ENCODE assay signal across 9 mouse cellular contexts in the genomic region with DNA sequence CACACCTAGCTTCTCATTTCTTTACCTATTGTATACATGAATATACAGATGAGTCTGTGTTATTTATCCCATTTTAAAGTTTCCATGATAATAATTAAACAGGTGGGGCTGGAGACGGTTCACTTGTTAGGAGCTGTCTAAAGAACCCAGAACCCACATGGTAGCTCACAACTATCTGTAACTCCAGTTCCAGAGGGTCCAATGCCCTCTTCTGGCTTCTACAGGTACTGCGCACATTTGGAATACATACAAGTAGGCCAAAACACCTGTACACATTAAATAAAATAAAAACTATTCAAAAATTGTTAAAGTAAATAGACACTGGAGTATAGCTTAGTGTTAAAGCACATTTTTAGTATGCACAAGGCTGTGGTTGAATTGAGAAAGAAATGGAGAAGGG. TPM values are rescaled to one million over a fixed set of nuclear protein-coding genes. Genes with fewer than 3 reads are reported as not detected.
DNase-seq lines count a peak whose midpoint lies in the region; ATAC-seq lines count a peak whose summit lies in the region.
"Had no signal": no experiment of that assay in that cellular context is flagged by ENCODE, and none has a peak within 500 bp of the region (broad histone marks: within the 10 kb centered on the region; RNA-seq: fewer than 3 reads in every experiment).

No protein-coding gene starts in this region.

- intact Hi-C loops in gastrocnemius, postnatal 14 days (cut with DNase I; ENCODE audit: low total_unique reads), result no loop called here

- no peak overlapping the region for H3K9ac ChIP-seq in neural tube, embryonic 15.5 days (replicated peaks)

- no peaks in the 10 kb centered on the region for H3K27me3 ChIP-seq in neural tube, embryonic 15.5 days (replicated peaks)

- H3K9me3 ChIP-seq in neural tube, embryonic 15.5 days (replicated peaks), result no peaks in the 10 kb centered on the region

- H3K4me1 ChIP-seq in neural tube, embryonic 15.5 days, result 0 out of 2 replicates have a peak, but pooled peaks cover 4% of the 10 kb centered on the region

- 70% methylated on average over 2 of the region's 2 CpGs for WGBS in neural tube, embryonic 15.5 days

- H3K27ac ChIP-seq in neural tube, embryonic 15.5 days (replicated peaks), result no peak overlapping the region

- peaks cover 54% of the 10 kb centered on the region for H3K36me3 ChIP-seq in neural tube, embryonic 15.5 days

- ATAC-seq in neural tube, embryonic 15.5 days (ENCODE audit: low FRiP score), result no peak
- ATAC-seq in inflammation-experienced regulatory T-cells, adult 6 months, result no peak

- peak; percentile 29 for DNase-seq in gastrocnemius, adult 18-20 months (ENCODE audit: low spot score)
- DNase-seq in gastrocnemius, postnatal 14 days, result no peak
- DNase-seq in neural tube, embryonic 10.5 days (ENCODE audit: extremely low spot score, low spot score), result peak; percentile 37
- peak; percentile 73 for DNase-seq in embryo, embryonic 10.5 days (ENCODE audit: low spot score)
- peak; percentile 71 for DNase-seq in naive thymus-derived CD4-positive, alpha-beta T cell, adult 2 months (ENCODE audit: low read depth)
- DNase-seq in urinary bladder, postnatal 36 days (ENCODE audit: low spot score in 2 of 2), result no peak

- no peak overlapping the region for H3K4me3 ChIP-seq in neural tube, embryonic 15.5 days (replicated peaks)
- H3K4me3 ChIP-seq: myocyte had no signal

- H3K4me2 ChIP-seq in neural tube, embryonic 15.5 days, result no peak overlapping the region

RNA-seq across cellular contexts. Expression of a gene that starts 15.3 kb away (rescaled TPM):
- total RNA-seq in gastrocnemius, adult 18-20 months (2021), result 10 to 100 TPM; 13.1 to 15.1 TPM
- 10 to 100 TPM; 16.0 to 16.9 TPM for total RNA-seq in gastrocnemius, postnatal 14 days (2021)
- 102 and 112 TPM in 2 replicates for polyA plus RNA-seq in neural tube, embryonic 15.5 days (2015; fragmentation: Nextera tagmentation; extraction: Ambion mirVana)
- 10 to 100 TPM; 28.2 to 36.1 (median 34.2) TPM for polyA plus RNA-seq in inflammation-experienced regulatory T-cells, adult 6 months (2017; shearing (Covaris generic))

RNA-seq across cellular contexts. Expression of a gene that starts 35.4 kb away (rescaled TPM):
- total RNA-seq in gastrocnemius, adult 18-20 months (2021), result 10 to 100 TPM; 52.7 to 61.5 TPM
- 10 to 100 TPM; 51.4 to 54.4 TPM for total RNA-seq in gastrocnemius, postnatal 14 days (2021)
- 106 and 112 TPM in 2 replicates for polyA plus RNA-seq in neural tube, embryonic 15.5 days (2015; fragmentation: Nextera tagmentation; extraction: Ambion mirVana)
- polyA plus RNA-seq in inflammation-experienced regulatory T-cells, adult 6 months (2017; shearing (Covaris generic)), result 10 to 100 TPM in 2 of 3 experiments, 1 to 10 TPM in 1; 3.4 to 30.9 (median 14.7) TPM

RNA-seq across cellular contexts. Expression of a gene that starts 36.5 kb away (rescaled TPM):
- total RNA-seq in gastrocnemius, adult 18-20 months (2021), result 10 to 100 TPM; 19.8 to 20.5 TPM
- 1 to 10 TPM; 6.6 to 8.5 TPM for total RNA-seq in gastrocnemius, postnatal 14 days (2021)
- polyA plus RNA-seq in neural tube, embryonic 15.5 days (2015; fragmentation: Nextera tagmentation; extraction: Ambion mirVana), result 5.1 and 5.9 TPM in 2 replicates
- polyA plus RNA-seq in inflammation-experienced regulatory T-cells, adult 6 months (2017; shearing (Covaris generic)), result under 1 TPM; 0.56 to 0.62 (median 0.62) TPM

Comparison
In these comparisons a context has a peak if more than half of its experiments do, and no peak if none do; other contexts are left out.
1. DNase-seq: peak in gastrocnemius, adult 18-20 months (single experiment), neural tube, embryonic 10.5 days (single experiment), embryo, embryonic 10.5 days (single experiment) and naive thymus-derived CD4-positive, alpha-beta T cell, adult 2 months (single experiment); none in gastrocnemius, postnatal 14 days (single experiment) and urinary bladder, postnatal 36 days (0 of 2).